Mouse (Mus musculus) heart, adult 10 weeks (tissue): ENCODE results near the gene Ppp2ca. TPM values are rescaled to one million over a fixed set of nuclear protein-coding genes. Genes with fewer than 3 reads are reported as not detected.

ENCODE experiments used
- polyA plus RNA-seq: library from polyadenylated mRNA; stranded (reverse); fragments of 350-450 nt; fragmentation: Illumina TruSeq; extraction: RNeasy Lipid Tissue Mini Kit (QIAGEN cat#74804); gene quantifications from one replicate; pipeline ENCODE4 v1.2.3, GENCODE M21; 2014; ENCODE audit warnings: low read depth, low replicate concordance

Gene Ppp2ca
- polyA plus RNA-seq = 55.6 TPM

DNA sequence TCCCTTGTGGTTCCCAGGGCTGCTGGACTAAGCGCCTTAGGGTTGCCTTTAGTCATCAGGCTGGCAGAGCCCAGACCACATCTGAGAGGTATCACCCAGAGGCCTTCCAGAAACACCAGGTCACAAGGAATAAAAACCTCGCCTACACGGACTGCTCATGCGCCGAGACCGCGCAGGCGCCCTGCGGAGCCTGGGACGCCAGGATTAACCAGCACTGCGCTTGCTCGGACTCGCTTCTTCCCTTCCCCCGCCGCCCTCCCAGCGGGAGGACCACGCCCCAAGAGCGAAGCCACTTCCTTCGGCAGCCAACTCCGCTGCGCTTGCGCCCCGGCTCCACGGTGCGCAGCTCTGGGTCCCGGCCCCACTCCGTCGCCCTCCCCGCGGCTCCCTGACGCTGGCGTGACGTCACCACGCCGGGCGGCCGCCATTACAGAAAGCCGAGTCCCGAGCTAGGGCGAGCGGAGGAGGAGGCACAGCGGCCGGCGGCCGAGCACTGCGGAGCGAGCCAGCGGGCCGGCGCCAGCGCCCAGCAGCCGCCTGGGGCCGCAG, at the start of gene Ppp2ca:
Ppp2ca (plus strand) TSS at position 284 of the 549 bp plus-strand sequence.

DNA sequence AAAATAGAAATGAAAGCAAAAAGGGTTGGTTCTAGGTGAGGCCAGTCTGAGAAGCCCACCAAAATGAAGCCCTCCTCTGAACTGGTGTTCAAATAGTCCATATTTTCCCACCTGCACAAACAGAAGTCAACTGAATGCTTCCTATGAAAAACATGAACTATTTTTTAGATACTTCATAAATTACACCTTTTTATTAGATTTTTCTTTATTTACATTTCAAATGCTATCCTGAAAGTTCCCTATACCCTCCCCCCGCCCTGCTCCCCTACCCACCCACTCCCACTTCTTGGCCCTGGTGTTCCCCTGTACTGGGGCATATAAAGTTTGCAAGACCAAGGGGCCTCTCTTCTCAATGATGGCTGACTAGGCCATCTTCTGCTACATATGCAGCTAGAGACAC, 46.9 kb downstream of the Ppp2ca start, which contains the start of gene Olfr1373:
Olfr1373 (minus strand) TSS at position 101 of the 400 bp plus-strand sequence.

Other genes starting within 250 kb of the Ppp2ca start
- 7.3 TPM for gene Jade2, start 241.0 kb upstream of the Ppp2ca start, polyA plus RNA-seq
- 13.1 TPM for gene Cdkn2aipnl, start 131.0 kb upstream of the Ppp2ca start, polyA plus RNA-seq
- gene Ube2b, start 97.9 kb upstream of the Ppp2ca start, polyA plus RNA-seq = 565 TPM
- 5.8 TPM for gene Cdkl3, start 94.5 kb upstream of the Ppp2ca start, polyA plus RNA-seq
- not detected for gene Olfr1373, start 46.8 kb downstream of the Ppp2ca start, polyA plus RNA-seq
- not detected for gene Olfr1371, start 115.3 kb downstream of the Ppp2ca start, polyA plus RNA-seq
- gene Skp1a, start 133.3 kb downstream of the Ppp2ca start, polyA plus RNA-seq = 269 TPM
- 0.79 TPM for gene Tcf7, start 184.3 kb downstream of the Ppp2ca start, polyA plus RNA-seq